Mouse (Mus musculus) left cerebral cortex, adult 2 months (tissue): ENCODE data around the gene Fuk. TPM values are rescaled to one million over a fixed set of nuclear protein-coding genes. Genes with fewer than 3 reads are reported as not detected.
A peak's percentile ranks its signal among the peaks of the same experiment; 100 is the strongest.
"Not testable (repeated sequence)": the region's sequence is repeated elsewhere in the genome, so short reads cannot be mapped to it uniquely, and the experiment has no call there.

Source experiments
- DNase-seq, 2 experiments: peaks; one replicate each; pipeline ENCODE4 v3.0.0; 2021 to 2022; ENCODE audit warnings: low spot score in 2 of 2, mixed read lengths in 1 of 2; ENCODE audit errors: extremely low spot score in 1 of 2
- H3K27ac ChIP-seq: fragments of 200-600 bp; 2 replicates; pipeline ENCODE4 v1.8.1; 2022
- H3K4me3 ChIP-seq: fragments of 200-600 bp; 2 replicates; pipeline ENCODE4 v1.8.1; 2022
- CTCF ChIP-seq: fragments of 200-600 bp; IDR thresholded peaks from 2 replicates; pipeline ENCODE4 v1.8.1; 2022; ENCODE audit warnings: antibody characterized with exemption, mild to moderate bottlenecking, moderate library complexity
- intact Hi-C: fragments of 180-260 bp; cut with DNase I; formaldehyde crosslinking; loops from one replicate; pipeline ENCODE4 v1.15.1; 2025
- total RNA-seq, 2 experiments: library from RNA; stranded (reverse); gene quantifications; 2 replicates each; pipeline ENCODE4 v1.2.3; 2021

Fuk gene
- total RNA-seq, 2 experiments from 2014 or later = 20.7 to 21.0 TPM

DNA sequence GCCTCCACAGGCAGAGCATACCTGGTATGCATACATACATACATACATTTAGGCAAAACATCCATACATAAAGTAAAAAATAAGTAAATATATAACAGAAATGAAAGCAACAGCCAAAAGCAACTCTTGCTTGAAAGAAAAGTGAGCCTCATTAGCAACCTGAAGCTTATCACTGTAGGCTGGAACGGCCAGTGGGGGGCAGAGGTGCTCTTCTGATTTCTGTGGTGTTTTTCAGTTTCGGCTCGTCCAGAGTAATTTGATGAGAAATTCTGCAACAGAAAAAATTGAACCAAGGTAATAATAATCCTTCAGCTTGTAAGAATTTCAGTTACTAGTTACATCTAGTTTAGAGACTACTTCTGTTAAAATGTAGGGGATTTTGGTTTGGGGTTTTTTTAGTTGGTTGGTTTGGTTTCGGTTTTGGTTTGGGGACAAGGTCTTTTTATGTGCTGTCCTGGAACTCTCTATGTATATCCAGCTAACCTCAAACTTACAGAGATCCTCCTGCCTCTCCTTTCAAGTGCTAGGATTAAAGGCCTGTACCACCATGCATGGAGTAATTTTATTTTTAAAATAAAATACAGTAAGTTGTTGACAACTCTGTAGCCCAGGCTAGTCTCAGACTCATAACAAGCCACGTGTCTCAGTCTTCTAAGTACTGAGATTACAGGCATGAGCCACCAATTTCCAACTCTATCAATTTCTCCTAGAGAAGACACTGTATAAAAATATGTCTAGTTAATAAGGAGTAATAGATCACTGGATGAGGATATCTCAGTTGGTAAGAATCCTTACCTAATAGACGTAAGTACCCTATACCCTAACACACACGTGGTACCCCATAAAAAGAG lies 42.4 kb downstream of the Fuk start:
- TF ChIP-seq CTCF = peak; percentile 41
- H3K4me3 ChIP-seq = no peak overlapping the region
- H3K27ac ChIP-seq = no peak overlapping the region
- DNase-seq = no peak
- intact Hi-C loops = loop anchor here (5.0 kb wide), 1 partner anchor 122 kb away; no protein-coding TSS in a partner anchor

DNA sequence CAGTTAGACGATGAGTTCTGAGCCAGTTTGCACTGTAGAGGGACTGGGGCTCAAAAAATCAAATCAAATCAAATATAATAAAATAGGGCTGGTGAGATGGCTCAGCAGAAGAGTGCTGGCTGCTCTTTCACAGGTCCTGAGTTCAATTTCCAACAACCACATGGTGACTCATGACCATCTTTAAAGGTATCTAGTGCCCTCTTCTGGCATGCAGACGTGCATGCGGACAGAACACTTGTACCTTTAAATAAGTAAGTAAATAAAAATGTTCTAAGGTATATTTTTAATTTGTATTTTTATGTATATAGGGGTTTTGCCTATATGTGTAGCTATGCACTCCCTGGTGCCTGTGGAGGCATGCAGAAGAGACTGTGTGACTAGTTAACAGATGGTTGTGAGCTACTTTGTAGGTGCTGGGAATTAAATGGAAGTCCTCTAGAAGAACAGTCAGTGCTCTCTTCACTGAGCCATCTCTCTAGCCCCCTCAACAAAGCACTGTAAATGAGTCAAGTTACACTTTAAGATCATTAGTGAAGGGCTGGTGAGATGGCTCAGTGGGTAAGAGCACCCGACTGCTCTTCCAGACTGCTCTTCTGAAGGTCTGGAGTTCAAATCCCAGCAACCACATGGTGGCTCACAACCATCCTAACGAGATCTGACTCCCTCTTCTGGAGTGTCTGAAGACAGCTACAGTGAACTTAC lies 45.4 kb downstream of the Fuk start:
- DNase-seq = no peak
- TF ChIP-seq CTCF = peak; percentile 47
- H3K27ac ChIP-seq = no peak overlapping the region
- intact Hi-C loops = no loop called here
- H3K4me3 ChIP-seq = no peak overlapping the region

DNA sequence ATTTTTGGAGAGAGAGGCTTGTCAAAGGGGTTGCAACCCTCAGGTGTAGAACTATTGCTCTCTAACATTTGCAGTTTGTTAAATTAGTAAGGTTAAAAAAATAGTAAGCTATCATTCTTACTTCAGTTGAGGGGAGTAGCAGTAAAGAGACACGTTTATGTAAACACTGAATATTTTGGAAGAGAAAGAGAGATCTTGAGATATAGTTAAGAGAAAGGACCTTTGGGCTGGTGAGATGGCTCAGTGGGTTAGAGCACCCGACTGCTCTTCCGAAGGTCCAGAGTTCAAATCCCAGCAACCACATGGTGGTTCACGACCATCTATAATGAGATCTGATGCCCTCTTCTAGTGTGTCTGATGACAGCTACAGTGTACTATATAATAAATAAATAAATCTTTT lies 46.2 kb downstream of the Fuk start:
- DNase-seq, H3K27ac ChIP-seq, H3K4me3 ChIP-seq, intact Hi-C loops: not testable (repeated sequence)

DNA sequence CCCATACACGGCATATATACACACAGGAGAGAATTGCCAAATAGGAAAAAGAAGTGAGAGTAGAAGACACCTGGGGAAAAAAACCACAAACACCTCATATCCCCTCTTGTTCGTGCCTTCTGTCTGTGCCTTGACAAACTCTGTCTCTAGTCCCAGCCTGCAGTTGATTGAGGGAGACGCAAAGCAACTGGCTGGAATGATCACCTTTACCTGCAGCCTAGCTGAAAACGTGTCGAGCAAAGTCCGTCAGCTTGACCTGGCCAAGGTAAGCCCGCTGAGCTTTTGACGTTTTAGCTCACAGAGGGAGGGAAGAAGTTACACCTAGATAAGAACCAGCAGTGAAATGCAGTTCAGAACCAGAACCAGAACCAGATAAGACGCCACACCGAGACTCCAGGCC lies 51.1 kb downstream of the Fuk start:
- no peak for TF ChIP-seq CTCF
- H3K27ac ChIP-seq = no peak overlapping the region
- H3K4me3 ChIP-seq = no peak overlapping the region
- intact Hi-C loops = no loop called here
- DNase-seq = no peak

DNA sequence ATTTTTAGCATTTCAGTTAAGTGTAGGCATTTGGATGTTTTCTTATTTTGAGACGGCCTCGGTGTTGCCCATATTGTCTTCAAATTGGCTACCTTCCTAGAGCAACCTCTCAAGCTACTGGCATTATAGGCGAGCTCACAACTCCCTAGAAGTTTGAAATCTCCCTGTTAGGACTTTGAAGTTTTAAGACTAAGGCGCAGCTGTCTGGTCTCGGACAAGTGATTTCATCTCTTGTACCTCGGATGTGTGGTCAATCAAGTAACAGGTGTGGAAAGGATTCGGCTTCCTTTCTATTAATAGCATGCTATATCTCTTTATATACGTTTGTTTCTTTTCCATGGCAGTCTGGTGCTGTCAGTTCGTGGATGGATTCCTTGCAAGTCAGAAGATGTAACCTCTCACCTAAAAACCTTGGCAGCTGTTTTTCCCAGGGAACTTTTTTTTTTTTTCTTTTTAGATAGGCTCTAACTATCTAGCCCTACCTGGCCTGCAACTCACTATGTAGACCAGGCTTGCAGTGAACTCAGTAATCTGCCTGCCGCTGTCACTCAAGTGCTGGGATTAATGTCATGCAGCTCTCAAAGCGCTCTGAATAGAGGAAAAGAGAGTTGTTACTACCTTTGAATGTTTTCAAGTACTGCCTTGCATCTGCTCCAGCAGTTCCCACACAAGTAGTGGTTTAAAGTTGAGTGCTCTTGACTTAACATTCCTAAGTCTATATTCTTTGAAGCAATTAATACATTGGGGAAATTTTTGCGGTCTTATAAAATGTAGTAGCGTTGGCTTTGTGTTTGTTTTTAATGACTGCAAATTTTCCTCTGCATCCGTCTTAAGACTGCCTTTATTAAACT lies 54.4 kb downstream of the Fuk start:
- no peak for DNase-seq
- intact Hi-C loops = loop anchor here (5.0 kb wide), 3 partner anchors 149 to 244 kb away; partner anchors contain the start of genes Clec18a, Ddx19a and Pdpr
- Histone ChIP-seq H3K4me3 (peak overlapping the region; percentile 85), H3K27ac (no peak overlapping the region)
- TF ChIP-seq CTCF = no peak

DNA sequence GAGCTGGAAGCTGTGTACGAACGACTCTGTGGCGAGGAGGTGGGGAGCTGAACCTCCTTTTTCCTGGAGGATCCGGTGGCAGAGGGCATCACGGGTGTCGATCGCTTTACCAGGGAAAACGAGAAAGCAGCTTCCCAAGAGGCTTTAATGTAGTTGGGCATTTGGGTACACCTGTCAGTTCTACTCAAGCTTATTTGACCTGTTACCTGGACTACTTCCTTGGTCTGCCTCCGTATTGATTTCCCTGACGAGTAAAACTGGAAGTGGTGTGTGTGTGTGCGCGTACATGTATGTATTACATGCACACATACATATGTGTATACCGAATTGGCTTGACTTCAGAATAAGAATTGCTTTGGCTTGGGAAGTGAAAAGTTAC lies 55.1 kb downstream of the Fuk start:
- H3K4me3 ChIP-seq = peak overlapping the region; percentile 85

DNA sequence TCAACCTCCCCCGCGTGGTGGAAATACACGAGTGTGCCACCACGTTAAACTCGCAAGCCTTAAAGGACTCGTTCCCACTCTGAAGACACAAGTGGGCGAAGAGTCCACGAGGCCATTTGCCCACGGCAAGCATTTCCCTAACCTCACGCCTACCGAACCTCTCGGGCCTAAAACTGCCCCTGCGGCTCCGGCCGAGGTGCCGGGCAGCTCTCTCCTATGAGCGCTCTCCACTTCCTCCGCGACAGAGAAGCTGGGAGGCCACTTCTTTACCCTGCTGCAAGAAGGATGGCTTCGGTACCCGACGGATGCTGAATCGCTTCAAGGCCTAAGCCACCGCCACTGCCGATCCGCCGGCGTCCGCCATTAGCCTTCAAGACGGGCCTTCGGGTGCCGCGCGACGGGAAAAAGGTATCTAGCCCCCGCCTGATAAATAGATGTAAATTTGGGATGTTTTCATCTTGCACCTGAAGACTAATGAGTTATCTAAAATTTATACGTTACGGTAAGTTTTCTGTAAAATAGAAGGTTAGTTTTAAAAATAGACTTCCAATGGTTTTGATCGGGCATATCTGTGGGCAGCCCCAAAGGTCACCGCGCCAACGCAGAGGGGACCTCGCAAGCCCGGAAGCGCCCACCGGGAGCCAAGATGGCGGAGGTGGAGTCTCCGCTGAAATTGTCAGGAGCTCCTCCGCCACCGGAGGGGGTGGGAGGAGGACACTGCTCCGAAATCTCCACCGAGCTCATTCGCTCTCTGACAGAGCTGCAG lies 55.7 kb downstream of the Fuk start, which contains the start of the genes Cog4 and Sf3b3:
Gene Cog4, plus strand, starts transcription at position 196 of the 766 bp plus-strand sequence.
Gene Sf3b3, minus strand, starts transcription at position 383 of the 766 bp plus-strand sequence.
- TF ChIP-seq CTCF = no peak; the same call in 1 of the 2 replicates
- intact Hi-C loops = loop anchor here (5.0 kb wide), 3 partner anchors 151 to 246 kb away; partner anchors contain the start of genes Clec18a, Ddx19a and Pdpr
- peak; percentile 86 to 88 for DNase-seq
- H3K4me3 ChIP-seq = peak within 1 kb of the TSS; percentile 85
- H3K27ac ChIP-seq = peak within 1 kb of the TSS; percentile 98

More for the DNA sequence above, 55.1 kb downstream of the Fuk start:
- H3K27ac ChIP-seq = peak overlapping the region; percentile 98
- intact Hi-C loops = loop anchor here (5.0 kb wide), 3 partner anchors 150 to 245 kb away; partner anchors contain the start of genes Clec18a, Ddx19a and Pdpr
- DNase-seq = no peak
- no peak for TF ChIP-seq CTCF

DNA sequence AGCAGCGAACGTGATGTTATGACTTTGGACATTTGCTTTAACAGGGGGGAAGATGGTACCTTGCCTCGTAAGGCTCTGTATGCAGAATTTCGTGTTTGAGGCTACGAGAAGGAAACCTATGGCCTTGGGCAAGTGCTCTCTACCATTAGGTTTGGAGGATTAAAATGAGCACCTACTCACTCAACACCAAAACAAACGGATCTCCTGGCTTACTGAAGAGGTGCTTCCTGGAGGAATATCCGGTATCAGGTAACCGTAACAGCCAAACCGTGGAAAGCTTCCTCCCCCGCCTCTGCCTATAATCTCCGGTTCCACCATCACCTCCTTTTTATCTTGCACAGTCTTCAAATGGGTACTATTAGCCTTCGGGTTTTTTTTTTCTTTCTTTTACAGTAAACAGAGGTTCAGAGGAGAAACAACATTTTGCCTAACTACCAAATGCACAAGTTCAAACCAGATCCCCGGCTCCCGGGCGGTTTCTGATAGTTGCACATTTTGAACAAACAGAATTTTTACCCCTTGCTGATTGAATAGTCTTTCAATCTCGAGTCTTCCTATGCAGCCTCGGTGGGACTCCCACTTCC lies 56.4 kb downstream of the Fuk start:
- H3K4me3 ChIP-seq = peak overlapping the region; percentile 85
- TF ChIP-seq CTCF = no peak
- DNase-seq = no peak
- intact Hi-C loops = loop anchor here (2.0 to 5.0 kb wide), 4 partner anchors 95 to 246 kb away; partner anchors contain the start of genes Clec18a, Ddx19a and Pdpr
- H3K27ac ChIP-seq = peak overlapping the region; percentile 98

DNA sequence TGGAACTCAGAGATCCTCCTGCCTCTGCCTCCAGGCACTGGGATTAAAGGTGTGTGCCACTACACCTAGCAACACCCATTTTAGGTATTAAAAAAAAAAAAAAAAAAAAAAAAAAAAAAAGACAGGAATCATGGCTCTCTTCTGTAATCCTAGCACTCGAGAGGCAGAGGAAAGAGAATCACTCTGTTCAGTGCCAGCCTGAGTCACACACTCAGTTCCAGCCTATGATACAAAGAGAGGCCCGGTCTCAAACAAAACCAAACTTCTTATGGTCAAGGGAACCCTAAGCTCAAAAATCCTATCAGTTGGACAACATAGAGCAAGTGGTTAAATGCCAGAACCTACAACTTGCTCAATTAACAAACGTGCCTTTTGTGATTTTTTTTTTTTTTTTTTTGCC lies 57.3 kb downstream of the Fuk start:
- H3K27ac ChIP-seq = no peak overlapping the region
- intact Hi-C loops = loop anchor here (2.0 to 5.0 kb wide), 4 partner anchors 94 to 247 kb away; partner anchors contain the start of genes Clec18a, Ddx19a and Pdpr

DNA sequence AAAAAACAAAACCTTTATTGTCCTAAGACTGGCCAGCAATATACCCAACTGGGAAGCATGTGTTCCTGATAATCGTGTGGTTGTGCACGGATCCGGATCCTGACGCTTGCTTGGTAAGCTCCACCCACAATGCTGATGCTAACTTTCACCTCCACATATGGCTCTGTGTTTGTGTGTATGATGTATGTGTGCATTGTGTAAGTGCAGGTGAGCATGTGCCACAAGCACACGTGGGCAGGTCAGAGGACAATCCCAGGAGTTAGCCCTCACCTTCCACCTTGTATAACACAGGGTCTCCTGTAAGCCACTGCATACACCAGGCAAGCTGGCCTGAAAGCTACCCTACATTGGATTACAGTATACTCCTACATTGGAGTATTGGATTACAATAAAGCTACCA lies 59.1 kb downstream of the Fuk start:
- intact Hi-C loops = no loop called here
- no peak for TF ChIP-seq CTCF
- DNase-seq = no peak
- no peak overlapping the region for H3K27ac ChIP-seq
- H3K4me3 ChIP-seq = no peak overlapping the region

More for the DNA sequence above, 57.3 kb downstream of the Fuk start:
- no peak overlapping the region; the same call in 1 of the 2 replicates for H3K4me3 ChIP-seq
- no peak for TF ChIP-seq CTCF
- DNase-seq = no peak
